Mouse (Mus musculus): ENCODE measurements around the gene Rps6kc1.

Rps6kc1 gene

DNA sequence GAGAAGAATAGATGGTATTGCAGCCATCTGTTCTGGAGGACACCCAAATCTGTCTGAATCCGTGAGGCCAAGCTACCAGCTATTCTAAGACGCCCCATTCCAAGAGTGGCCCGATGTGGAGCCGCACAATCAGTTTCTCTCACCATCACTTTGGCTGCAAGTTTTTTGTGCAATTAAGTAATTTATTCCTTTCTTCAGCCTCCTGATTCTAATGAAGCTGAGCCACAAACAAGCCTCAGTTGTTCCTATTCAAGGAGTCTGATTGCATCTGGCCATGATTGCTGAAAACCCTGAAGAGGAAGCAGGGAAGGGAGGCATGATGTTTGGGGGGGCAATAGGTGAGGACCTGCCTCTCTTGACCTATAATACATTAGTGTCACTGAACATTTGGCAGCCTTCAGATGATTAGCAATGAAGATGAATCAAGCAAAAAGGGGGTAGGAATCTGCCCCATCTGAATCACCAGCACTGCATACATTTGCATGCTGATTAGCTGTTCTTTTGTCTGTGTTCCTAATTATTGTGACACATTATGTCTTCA, 183.4 kb downstream of the Rps6kc1 start:
- Histone ChIP-seq H3K36me3 (ENCODE audit: control insufficient read depth, insufficient read depth, low read length, poor library complexity, severe bottlenecking) (no peaks in the 10 kb centered on the region), H3K27me3 (ENCODE audit: control insufficient read depth, insufficient read depth, low read length, poor library complexity, severe bottlenecking) (no peaks in the 10 kb centered on the region)
- no peak for DNase-seq (ENCODE audit: low read depth, low spot score)

DNA sequence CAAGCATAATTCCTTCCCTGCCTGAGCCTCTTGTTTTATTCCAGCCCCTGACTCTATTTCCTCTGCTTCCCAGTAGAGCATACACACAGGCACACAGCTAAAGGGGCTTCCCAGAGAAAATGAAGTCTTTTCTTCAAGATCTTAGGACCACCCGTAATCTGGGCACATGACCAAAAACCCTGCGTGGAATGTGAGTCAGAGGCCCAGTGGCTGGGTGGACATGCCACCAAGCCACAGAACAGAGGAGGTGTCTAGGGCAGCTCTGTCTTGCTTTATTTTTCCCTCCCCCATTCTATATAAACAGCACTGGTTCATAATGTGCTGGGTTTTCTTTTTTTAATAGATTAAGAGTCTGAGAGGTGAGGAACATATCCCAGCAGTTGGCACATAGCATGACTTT, 184.2 kb downstream of the Rps6kc1 start:
- no peak for DNase-seq (ENCODE audit: low read depth, low spot score)

DNA sequence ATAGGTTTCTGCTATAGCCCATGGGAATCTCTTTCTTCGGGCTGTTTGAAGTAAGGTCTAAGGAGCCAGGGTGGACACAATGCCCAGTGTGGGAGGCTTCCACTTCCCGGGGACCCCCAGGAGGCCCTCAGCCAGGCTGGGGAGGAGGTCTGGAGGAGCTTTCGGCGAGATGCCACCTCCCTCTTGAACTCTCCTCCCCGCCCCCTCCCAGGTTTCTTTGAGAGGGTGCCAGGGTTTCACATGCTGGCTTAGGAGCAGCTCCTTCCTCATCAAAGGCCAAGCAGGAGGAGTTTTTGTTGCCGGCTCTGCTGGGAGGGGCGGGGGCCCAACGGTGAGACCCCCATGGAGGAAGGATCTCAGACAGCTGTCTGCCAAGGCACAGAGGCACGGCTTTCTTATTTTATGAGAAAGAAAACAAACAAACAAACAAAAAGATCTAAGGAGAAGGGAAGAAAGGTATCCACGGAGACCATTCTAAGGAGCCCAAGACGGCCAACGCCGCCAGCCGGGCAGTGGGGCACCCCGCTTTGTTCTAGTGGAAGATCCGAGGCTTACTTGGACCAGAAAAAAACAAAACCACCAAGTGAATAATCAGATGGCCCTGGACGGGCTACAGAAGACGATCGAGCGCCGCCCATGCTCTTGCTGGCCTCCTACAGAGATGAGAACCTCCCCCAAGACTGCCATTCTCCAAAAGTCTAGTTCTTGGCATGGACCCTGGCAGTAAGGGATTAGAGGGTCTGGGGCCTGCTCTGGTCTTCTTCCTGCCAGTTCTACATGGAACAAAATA, 186.8 kb downstream of the Rps6kc1 start:
- DNase-seq (ENCODE audit: low read depth, low spot score), result no peak
- Histone ChIP-seq H3K36me3 (ENCODE audit: control insufficient read depth, insufficient read depth, low read length, poor library complexity, severe bottlenecking) (no peaks in the 10 kb centered on the region), H3K27me3 (ENCODE audit: control insufficient read depth, insufficient read depth, low read length, poor library complexity, severe bottlenecking) (no peaks in the 10 kb centered on the region)

More for the DNA sequence above, 184.2 kb downstream of the Rps6kc1 start:
- Histone ChIP-seq H3K36me3 (ENCODE audit: control insufficient read depth, insufficient read depth, low read length, poor library complexity, severe bottlenecking) (no peaks in the 10 kb centered on the region), H3K27me3 (ENCODE audit: control insufficient read depth, insufficient read depth, low read length, poor library complexity, severe bottlenecking) (no peaks in the 10 kb centered on the region)

DNA sequence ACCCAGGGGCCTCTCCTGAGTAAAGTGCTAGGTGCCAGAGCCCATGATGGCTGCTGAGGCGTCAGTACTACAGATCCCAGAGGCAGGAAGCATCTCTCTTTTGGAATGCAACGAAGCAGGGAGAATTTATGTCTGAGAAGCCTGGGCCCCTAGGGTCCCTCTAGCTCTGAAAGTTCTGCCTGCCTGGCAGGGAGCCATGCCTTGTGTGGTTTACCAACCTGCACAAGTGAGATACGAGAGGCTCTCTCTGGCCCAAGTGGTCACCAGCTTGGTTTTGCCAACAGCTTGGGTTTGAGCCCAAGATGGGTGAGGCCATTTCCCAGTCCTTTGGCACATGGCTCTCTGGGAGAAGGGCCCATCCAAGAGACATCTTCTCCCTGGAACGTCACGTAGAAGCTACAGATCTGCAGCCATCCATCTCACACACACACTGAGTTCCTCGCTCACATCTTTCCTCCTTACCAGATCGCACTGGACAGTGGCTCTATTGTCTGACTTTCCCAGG, 187.6 kb downstream of the Rps6kc1 start:
- H3K36me3 ChIP-seq (ENCODE audit: control insufficient read depth, insufficient read depth, low read length, poor library complexity, severe bottlenecking), result no peaks in the 10 kb centered on the region
- no peaks in the 10 kb centered on the region for H3K27me3 ChIP-seq (ENCODE audit: control insufficient read depth, insufficient read depth, low read length, poor library complexity, severe bottlenecking)
- DNase-seq (ENCODE audit: low read depth, low spot score), result no peak

DNA sequence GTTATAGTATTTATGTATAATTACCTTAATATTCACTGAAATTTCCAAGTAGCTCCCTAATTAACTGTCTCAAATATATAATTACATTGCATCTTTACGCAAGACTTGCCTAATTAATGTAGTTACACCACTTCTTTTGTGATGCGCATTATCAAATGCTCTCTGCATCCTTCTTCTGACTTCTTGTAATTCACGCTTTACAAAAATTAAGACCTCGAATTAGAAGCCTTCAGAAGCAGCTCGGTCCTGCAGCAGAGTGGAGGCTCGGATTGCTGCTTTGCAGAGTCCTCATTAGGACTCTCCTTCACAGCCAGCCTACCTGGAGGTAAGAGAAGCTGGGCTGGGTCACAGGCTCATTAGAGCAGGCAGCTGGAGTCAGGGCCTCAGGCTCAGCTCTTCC, 197.7 kb downstream of the Rps6kc1 start:
- H3K36me3 ChIP-seq (ENCODE audit: control insufficient read depth, insufficient read depth, low read length, poor library complexity, severe bottlenecking), result no peaks in the 10 kb centered on the region
- no peak for DNase-seq (ENCODE audit: low read depth, low spot score)
- H3K27me3 ChIP-seq (ENCODE audit: control insufficient read depth, insufficient read depth, low read length, poor library complexity, severe bottlenecking), result no peaks in the 10 kb centered on the region

DNA sequence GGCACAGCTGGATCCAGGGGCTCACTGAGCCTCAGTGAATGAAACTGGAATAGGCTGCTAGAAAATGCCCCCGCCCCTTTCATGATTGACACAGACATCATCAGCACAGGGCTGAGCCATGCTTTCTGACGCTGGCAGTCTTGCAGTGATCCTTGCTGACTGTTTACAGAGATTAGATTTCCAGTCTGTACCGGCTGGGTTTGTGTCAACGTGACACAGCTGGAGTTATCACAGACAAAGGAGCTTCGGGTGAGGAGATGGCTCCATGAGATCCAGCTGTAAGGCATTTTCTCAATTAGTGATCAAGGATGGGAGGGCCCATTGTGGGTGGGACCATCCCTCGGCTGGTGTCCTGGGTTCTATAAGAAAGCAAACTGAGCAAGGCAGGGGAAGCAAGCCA, 214.0 kb downstream of the Rps6kc1 start:
- Histone ChIP-seq H3K27me3 (ENCODE audit: control insufficient read depth, insufficient read depth, low read length, poor library complexity, severe bottlenecking) (no peaks in the 10 kb centered on the region), H3K36me3 (ENCODE audit: control insufficient read depth, insufficient read depth, low read length, poor library complexity, severe bottlenecking) (no peaks in the 10 kb centered on the region)
- DNase-seq (ENCODE audit: low read depth, low spot score), result no peak

DNA sequence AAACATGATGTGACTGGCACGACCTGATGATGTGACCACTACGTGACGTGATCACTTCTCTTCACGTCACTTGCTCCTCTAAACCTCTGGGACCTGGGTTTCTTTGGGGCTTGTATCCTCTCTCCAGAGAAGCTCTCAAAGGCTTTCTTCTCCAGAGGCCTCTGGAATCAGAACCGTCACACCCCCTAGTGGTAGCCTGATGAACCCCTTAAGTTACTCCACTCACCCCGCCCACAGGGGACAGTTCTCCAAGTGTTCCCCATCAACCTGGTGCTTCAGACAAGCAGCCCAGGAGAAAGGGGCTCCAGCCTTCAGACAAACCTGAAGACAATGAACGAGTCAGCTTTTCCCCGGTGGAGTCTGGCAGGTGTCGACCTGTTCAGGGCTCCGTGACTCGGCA, 216.0 kb downstream of the Rps6kc1 start:
- H3K36me3 ChIP-seq (ENCODE audit: control insufficient read depth, insufficient read depth, low read length, poor library complexity, severe bottlenecking), result no peaks in the 10 kb centered on the region
- no peaks in the 10 kb centered on the region for H3K27me3 ChIP-seq (ENCODE audit: control insufficient read depth, insufficient read depth, low read length, poor library complexity, severe bottlenecking)
- no peak for DNase-seq (ENCODE audit: low read depth, low spot score)

DNA sequence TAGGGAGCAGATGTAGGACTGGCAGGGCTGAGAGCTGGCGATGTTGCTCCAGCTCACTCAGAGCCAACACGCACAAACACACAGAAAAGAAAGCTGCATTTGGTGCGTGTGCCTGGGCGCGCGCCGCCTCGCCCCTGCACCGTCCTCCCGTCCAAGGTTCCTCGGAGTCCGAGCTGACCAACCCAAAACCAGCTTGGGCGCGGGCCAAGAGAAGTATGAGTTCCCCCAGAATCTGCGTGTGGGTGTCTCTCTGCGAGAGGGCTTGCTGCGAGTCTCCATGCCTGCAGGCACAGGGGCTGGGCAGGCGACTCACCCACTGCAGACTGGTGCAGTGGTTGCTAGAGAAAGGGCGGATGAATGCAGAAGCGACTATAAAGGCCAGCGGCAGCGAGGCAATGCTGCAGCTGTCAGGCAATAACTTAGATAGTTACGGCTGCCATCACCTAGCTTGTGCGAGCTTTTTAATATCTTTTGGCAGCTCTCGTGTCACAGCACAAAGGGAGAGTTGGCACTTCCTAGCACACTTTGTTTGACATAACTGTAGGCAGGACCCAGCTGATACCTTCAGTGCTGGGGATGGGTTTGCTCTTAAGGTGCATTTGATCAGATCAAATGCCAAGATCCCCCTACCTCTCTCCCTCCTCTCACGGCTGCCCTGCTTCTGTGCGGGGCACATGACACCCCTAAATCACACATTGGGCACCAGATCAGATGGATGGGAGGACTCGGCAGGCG, 220.9 kb downstream of the Rps6kc1 start:
- H3K36me3 ChIP-seq (ENCODE audit: control insufficient read depth, insufficient read depth, low read length, poor library complexity, severe bottlenecking), result no peaks in the 10 kb centered on the region
- no peak for DNase-seq (ENCODE audit: low read depth, low spot score)
- H3K27me3 ChIP-seq (ENCODE audit: control insufficient read depth, insufficient read depth, low read length, poor library complexity, severe bottlenecking), result no peaks in the 10 kb centered on the region

DNA sequence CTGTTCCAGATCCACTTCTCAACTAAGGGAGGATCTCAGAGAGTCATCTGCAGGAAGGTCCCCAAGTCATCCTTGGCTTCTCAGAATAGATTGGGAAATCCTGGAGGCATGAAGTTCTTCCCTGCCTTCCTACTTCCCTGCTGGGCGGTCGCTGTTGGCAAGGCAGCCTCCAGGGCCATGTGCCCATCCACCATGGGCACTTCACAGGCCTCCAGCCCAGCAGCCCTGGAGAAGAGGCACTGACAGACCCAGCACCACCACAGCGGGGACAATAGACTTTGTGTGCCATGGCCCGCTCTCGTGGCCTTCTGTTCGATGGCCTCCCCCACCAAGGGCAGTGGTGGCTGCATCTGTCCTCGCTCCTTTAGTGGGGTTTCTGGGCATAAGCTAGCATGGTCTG, 228.5 kb downstream of the Rps6kc1 start:
- Histone ChIP-seq H3K36me3 (ENCODE audit: control insufficient read depth, insufficient read depth, low read length, poor library complexity, severe bottlenecking) (no peaks in the 10 kb centered on the region), H3K27me3 (ENCODE audit: control insufficient read depth, insufficient read depth, low read length, poor library complexity, severe bottlenecking) (no peaks in the 10 kb centered on the region)
- DNase-seq (ENCODE audit: low read depth, low spot score), result no peak

DNA sequence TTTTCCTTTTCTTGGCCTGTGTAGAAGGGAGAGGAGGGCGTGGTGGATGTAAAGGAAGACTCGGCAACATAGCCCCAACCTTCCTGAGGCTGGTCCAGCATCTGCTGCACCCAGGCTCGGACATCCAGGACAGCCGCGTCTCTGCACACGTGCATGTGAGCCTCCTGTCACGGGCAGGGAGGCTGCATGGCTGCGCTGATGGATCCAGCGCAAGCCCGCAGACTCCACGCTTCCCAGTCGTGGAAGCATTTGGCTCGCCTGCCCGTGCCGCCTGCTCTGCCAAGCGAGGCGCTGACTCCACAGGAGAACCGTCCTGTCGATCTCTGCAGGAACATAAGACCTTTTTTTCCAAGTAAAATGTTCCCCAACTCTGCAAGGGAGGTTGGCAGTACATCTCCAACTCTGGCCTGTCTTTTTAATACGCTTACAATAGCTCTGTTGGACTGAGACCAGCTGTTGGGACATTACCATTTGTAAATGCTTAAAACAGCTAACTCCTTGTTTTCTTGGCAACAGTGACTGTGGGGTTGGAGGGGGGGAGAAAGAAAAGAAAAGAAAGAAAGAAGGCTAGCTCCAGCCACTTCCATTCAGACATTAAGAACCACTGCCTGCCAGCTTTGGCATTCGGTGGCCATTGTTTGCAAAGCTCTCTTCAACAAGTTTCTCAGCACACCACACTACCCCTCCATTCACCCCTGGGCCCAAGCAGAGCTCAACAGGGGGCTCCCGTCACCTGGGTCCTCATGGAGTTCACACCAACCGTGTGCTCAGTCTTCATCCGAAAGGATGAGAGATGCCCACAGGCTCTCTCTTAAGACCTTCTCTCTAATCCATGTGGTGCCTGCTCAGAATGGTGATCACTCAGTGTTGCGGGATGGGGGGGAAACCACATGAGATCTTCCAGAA, 229.3 kb downstream of the Rps6kc1 start:
- DNase-seq (ENCODE audit: low read depth, low spot score), result no peak
- no peaks in the 10 kb centered on the region for H3K36me3 ChIP-seq (ENCODE audit: control insufficient read depth, insufficient read depth, low read length, poor library complexity, severe bottlenecking)
- H3K27me3 ChIP-seq (ENCODE audit: control insufficient read depth, insufficient read depth, low read length, poor library complexity, severe bottlenecking), result no peaks in the 10 kb centered on the region

DNA sequence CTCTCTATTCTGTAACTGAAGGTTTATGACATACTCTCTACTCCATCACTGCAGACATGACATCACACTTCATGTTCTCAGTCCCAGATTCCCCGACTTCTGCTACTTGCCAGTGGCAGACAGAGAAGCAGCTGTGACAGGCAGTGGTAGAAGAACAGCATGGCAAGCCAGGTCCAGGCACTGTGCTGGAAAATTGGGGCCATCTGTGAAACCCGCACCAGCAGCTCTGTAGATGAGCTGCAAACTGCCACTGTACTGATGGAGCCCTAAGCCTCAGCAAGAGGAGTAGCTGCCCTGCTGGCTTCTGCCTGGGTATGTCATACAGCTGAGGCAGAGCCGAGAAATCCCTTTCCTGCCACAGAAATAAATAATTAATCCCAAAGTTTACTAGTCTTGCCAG, 236.1 kb downstream of the Rps6kc1 start:
- Histone ChIP-seq H3K36me3 (ENCODE audit: control insufficient read depth, insufficient read depth, low read length, poor library complexity, severe bottlenecking) (no peaks in the 10 kb centered on the region), H3K27me3 (ENCODE audit: control insufficient read depth, insufficient read depth, low read length, poor library complexity, severe bottlenecking) (no peaks in the 10 kb centered on the region)

DNA sequence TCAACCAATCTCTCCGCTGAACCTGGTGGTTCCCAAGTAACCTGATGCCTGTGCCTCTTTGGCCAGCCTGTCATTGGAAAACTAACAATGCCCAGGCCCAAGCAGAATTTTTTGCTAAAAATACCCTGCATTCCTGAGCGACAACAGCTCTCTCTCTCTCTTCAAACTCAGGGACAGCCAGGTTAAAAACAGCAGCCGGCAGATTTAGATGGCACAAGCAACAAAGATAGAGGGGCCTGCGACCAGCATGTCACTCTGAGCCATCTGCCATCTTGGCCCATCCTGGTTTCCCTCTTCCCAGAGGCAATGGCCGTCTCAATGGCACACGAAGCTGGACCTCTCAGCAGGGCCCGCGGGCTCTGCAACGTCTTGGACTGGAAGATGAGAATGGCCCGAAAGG, 242.5 kb downstream of the Rps6kc1 start:
- no peaks in the 10 kb centered on the region for H3K27me3 ChIP-seq (ENCODE audit: control insufficient read depth, insufficient read depth, low read length, poor library complexity, severe bottlenecking)
- H3K36me3 ChIP-seq (ENCODE audit: control insufficient read depth, insufficient read depth, low read length, poor library complexity, severe bottlenecking), result no peaks in the 10 kb centered on the region

More for the DNA sequence above, 236.1 kb downstream of the Rps6kc1 start:
- DNase-seq (ENCODE audit: low read depth, low spot score), result no peak

DNA sequence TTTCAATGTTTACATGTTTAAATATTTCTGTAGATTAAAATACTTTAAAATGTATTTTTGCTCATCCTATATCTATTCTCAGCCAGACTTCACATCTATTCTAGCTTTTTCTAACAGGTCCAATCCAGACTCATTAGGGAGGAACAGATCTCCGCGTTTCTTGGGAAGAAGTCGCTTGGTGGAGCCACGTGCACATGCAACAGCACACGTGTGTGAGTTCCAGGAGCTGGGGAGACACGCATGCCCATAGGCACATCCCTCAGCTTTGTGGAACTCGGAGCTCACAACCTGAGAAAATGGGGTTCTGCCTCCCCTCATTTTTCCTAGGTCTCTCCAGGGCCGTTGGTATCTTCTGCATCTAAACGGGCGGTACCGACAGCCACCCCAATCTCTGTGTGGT, 243.7 kb downstream of the Rps6kc1 start:
- no peak for DNase-seq (ENCODE audit: low read depth, low spot score)
- H3K27me3 ChIP-seq (ENCODE audit: control insufficient read depth, insufficient read depth, low read length, poor library complexity, severe bottlenecking), result no peaks in the 10 kb centered on the region
- no peaks in the 10 kb centered on the region for H3K36me3 ChIP-seq (ENCODE audit: control insufficient read depth, insufficient read depth, low read length, poor library complexity, severe bottlenecking)

More for the DNA sequence above, 242.5 kb downstream of the Rps6kc1 start:
- DNase-seq (ENCODE audit: low read depth, low spot score), result no peak

DNA sequence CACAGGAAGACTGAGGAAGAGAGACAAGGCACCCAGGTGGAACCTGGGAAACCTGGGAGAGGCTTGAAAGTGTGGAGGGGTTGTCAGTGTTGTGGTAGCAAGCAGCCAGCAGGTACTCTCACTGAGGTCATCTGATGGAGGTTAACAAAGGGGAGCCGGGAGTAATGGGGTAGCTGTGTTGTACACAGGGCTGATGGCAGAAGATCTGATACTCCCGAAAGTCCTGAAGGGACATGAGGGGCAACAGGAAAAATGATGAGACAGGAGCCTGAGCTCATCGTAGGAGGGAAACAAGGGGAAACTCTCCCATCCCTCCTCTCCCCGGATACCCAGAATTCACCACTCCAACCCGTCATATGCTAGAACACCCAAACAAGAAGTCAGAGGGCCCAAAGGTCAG, 244.2 kb downstream of the Rps6kc1 start:
- Histone ChIP-seq H3K36me3 (ENCODE audit: control insufficient read depth, insufficient read depth, low read length, poor library complexity, severe bottlenecking) (no peaks in the 10 kb centered on the region), H3K27me3 (ENCODE audit: control insufficient read depth, insufficient read depth, low read length, poor library complexity, severe bottlenecking) (no peaks in the 10 kb centered on the region)
- no peak for DNase-seq (ENCODE audit: low read depth, low spot score)

Data from splenic B cell, adult 2 months (primary cell).